Mouse (Mus musculus) brain, embryonic 18.5 days (tissue): Measurements from ENCODE around the gene Serpina1e.
"Not testable (repeated sequence)": the region's sequence is repeated elsewhere in the genome, so short reads cannot be mapped to it uniquely, and the experiment has no call there.

Source experiments
- DNase-seq: peaks from one replicate; pipeline ENCODE4 v3.0.0-alpha.2; 2012; ENCODE audit warnings: low read depth, low spot score

Serpina1e gene

GRCm38 (mm10) chr12:103963288-103963687 is 4.5 kb upstream of the Serpina1e start:
- no peak for DNase-seq

GRCm38 (mm10) chr12:103962860-103963259 is 4.1 kb upstream of the Serpina1e start:
- no peak for DNase-seq

- DNase-seq = no peak
Measured at GRCm38 (mm10) chr12:103962337-103962736, 3.6 kb upstream of the Serpina1e start.

GRCm38 (mm10) chr12:103961716-103962115 is 2.9 kb upstream of the Serpina1e start:
- DNase-seq = no peak

GRCm38 (mm10) chr12:103956555-103956954 is 2.2 kb downstream of the Serpina1e start:
- DNase-seq = not testable (repeated sequence)

- DNase-seq = not testable (repeated sequence)
Measured at GRCm38 (mm10) chr12:103952972-103953371, 5.8 kb downstream of the Serpina1e start.

- no peak for DNase-seq
Measured at GRCm38 (mm10) chr12:103946243-103946642, 12.5 kb downstream of the Serpina1e start.

- DNase-seq = not testable (repeated sequence)
Measured at GRCm38 (mm10) chr12:103909181-103909580, 49.6 kb downstream of the Serpina1e start.

GRCm38 (mm10) chr12:103907746-103908145 is 51.0 kb downstream of the Serpina1e start:
- not testable (repeated sequence) for DNase-seq

GRCm38 (mm10) chr12:103904837-103905340 is 53.9 kb downstream of the Serpina1e start, which contains the start of gene Serpina1c:
Gene Serpina1c (minus strand): TSS chr12:103904887.
- not testable (repeated sequence) for DNase-seq

- DNase-seq = not testable (repeated sequence)
Measured at GRCm38 (mm10) chr12:103901929-103902328, 56.8 kb downstream of the Serpina1e start.
